Mouse (Mus musculus): ENCODE data around the gene Mettl27. TPM values are rescaled to one million over a fixed set of nuclear protein-coding genes. Genes with fewer than 3 reads are reported as not detected.

Gene Mettl27
- polyA plus RNA-seq, 1 experiment from 2014 or later, result 25.3 TPM

DNA sequence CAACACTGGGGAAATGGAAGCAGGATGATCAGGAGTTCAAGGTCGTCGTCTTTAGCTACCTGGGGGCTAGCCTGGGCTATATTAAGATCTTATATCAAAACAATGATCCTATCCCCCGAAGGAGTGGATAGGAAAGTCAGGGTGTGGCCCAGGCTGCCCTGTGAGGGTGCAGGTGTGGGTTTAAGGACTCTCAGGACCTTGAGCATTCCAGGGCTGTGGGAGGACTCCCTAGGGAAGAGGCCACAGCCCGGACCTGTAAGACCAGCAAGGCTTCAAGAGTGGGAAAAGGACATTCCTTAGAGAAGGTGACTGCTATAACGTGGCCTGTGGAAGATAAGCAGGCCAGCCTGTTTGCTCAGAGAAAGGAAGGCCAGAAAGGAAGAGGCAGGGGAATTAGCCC, 12.0 kb downstream of the Mettl27 start:
- H3K4me3 ChIP-seq (ENCODE audit: low read depth, low read length), result no peak overlapping the region
- no peaks in the 10 kb centered on the region for H3K9me3 ChIP-seq (replicated peaks; ENCODE audit: control insufficient read depth, low read length)
- no peaks in the 10 kb centered on the region for H3K36me3 ChIP-seq (ENCODE audit: control insufficient read depth, insufficient read depth)
- H3K4me1 ChIP-seq (ENCODE audit: control insufficient read depth, low read depth, low read length), result peaks cover 3% of the 10 kb centered on the region
- H3K27me3 ChIP-seq (ENCODE audit: control insufficient read depth, insufficient read depth, low read depth, low read length), result no peaks in the 10 kb centered on the region; the same call in 1 of the 2 replicates
- no peak for ATAC-seq (ENCODE audit: low read depth)
- no peak overlapping the region for H3K9ac ChIP-seq (ENCODE audit: low read depth, low read length)
- no peak overlapping the region for H3K4me2 ChIP-seq (ENCODE audit: low read depth, low read length)
- WGBS (ENCODE audit: insufficient replicate concordance), result 37% methylated on average over 5 of the region's 5 CpGs
- no peak overlapping the region for H3K27ac ChIP-seq (ENCODE audit: low read length)

DNA sequence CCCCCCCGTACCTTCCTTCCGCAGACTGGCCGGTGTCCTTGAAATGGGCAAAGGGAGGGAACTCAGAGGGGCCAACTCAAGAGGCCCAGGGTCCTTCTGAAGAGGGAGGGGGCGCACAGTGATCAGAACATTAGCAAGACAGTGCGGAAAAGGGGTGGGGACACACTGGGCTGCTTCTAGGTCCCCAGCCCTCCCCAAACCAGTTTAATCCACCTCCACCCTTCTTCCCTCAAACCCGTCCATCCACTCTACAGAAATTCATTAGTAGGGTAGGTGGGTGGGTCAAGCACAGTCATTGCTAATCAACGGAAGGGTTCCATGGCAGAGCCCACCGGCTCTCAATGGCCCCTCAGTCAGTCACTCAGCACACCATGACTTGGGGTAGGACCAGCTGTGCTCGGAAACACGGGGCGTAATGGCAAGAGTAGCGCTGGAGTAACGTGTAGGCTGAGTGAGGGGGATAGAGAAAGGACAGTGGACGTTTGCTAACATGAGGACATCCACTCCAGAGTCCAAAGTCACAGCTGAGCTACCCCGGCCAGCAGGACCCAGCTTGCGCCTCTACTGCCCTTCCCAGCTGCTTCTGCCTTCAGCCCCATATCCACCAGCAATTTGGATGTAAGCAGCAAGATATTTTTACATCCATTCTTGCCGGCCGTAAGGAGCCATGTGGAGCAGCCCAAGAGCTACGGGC, 13.2 kb downstream of the Mettl27 start:
- Histone ChIP-seq H3K4me2 (ENCODE audit: low read depth, low read length) (no peak overlapping the region), H3K4me3 (ENCODE audit: low read depth, low read length) (no peak overlapping the region), H3K9me3 (replicated peaks; ENCODE audit: control insufficient read depth, low read length) (no peaks in the 10 kb centered on the region), H3K27ac (ENCODE audit: low read length) (no peak overlapping the region), H3K36me3 (ENCODE audit: control insufficient read depth, insufficient read depth) (no peaks in the 10 kb centered on the region), H3K27me3 (ENCODE audit: control insufficient read depth, insufficient read depth, low read depth, low read length) (no peaks in the 10 kb centered on the region; the same call in 1 of the 2 replicates), H3K9ac (ENCODE audit: low read depth, low read length) (no peak overlapping the region), H3K4me1 (ENCODE audit: control insufficient read depth, low read depth, low read length) (peaks cover 3% of the 10 kb centered on the region)
- WGBS (ENCODE audit: insufficient replicate concordance), result 58% methylated on average over 17 of the region's 19 CpGs
- peak; percentile 70 for ATAC-seq (ENCODE audit: low read depth)

DNA sequence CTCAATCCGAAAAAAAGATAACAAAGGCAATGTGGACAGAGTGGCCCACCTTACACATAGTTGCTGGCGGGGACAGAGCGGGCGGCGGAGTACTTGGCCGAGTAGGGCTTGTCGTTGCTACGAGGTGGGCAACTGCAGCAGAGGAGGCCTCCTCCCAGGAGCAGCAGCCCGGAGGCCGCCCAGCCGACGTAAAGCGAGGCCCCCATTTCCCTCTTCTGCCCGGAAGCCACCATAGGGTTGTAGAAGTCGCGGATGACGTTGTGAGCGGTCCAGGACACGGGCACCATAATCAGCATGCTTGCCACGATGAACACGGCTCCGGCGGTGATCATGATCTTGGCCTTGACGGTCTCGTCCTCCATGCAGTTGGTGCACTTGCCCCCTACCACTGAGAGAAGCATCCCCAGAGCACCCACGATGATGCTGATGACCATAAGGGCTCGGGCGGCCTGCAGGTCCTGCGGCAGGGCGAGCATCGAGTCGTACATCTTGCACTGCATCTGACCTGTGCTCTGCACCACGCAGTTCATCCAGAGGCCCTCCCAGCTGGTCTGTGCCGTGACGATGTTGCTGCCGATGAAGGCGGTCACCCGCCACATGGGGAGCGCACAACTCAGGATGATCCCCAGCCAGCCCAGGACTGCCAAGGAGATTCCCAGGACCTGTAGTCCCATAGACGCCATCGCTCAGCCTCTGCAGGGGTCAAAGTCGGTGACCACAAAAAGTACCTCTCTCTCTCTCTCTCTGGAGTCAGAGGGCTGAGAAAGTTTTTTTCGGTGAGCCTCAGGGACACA, 14.1 kb downstream of the Mettl27 start:
- peaks cover 7% of the 10 kb centered on the region for H3K4me1 ChIP-seq (ENCODE audit: control insufficient read depth, low read depth, low read length)

DNA sequence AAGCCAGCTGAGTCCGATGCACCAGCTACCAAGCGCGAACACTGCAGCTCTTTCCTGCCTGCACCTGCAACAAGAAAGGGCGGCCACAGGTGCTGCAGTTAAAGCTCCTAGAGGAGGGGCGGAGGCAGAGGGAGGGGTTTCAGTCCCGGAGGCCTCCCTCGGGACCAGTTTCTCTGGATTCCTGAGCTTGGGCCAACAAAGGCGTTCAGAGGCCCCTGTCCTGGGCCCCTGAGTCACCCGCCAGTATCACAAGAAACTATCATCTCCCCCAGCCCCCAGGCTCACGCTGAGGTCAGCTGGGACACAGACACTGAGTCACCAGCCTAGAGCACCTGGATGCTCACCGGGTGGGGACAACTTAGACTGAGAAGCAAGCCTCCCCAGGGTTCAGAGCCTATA, 14.7 kb downstream of the Mettl27 start, which contains the start of gene Cldn4:
Cldn4 (minus strand) TSS at position 78 of the 399 bp plus-strand sequence.
- Histone ChIP-seq H3K27me3 (ENCODE audit: control insufficient read depth, insufficient read depth, low read depth, low read length) (no peaks in the 10 kb centered on the region; the same call in 1 of the 2 replicates), H3K4me1 (ENCODE audit: control insufficient read depth, low read depth, low read length) (peaks cover 10% of the 10 kb centered on the region), H3K27ac (ENCODE audit: low read length) (no peak within 1 kb of the TSS), H3K9me3 (replicated peaks; ENCODE audit: control insufficient read depth, low read length) (no peaks in the 10 kb centered on the region), H3K36me3 (ENCODE audit: control insufficient read depth, insufficient read depth) (no peaks in the 10 kb centered on the region), H3K4me2 (ENCODE audit: low read depth, low read length) (no peak within 1 kb of the TSS), H3K4me3 (ENCODE audit: low read depth, low read length) (no peak within 1 kb of the TSS), H3K9ac (ENCODE audit: low read depth, low read length) (no peak within 1 kb of the TSS)
- 54% methylated on average over 11 of the region's 11 CpGs for WGBS (ENCODE audit: insufficient replicate concordance)
- no peak for ATAC-seq (ENCODE audit: low read depth)

More for the DNA sequence above, 14.1 kb downstream of the Mettl27 start:
- no peaks in the 10 kb centered on the region; the same call in 1 of the 2 replicates for H3K27me3 ChIP-seq (ENCODE audit: control insufficient read depth, insufficient read depth, low read depth, low read length)
- no peaks in the 10 kb centered on the region for H3K36me3 ChIP-seq (ENCODE audit: control insufficient read depth, insufficient read depth)
- no peak overlapping the region for H3K27ac ChIP-seq (ENCODE audit: low read length)
- H3K9ac ChIP-seq (ENCODE audit: low read depth, low read length), result no peak overlapping the region
- H3K4me2 ChIP-seq (ENCODE audit: low read depth, low read length), result no peak overlapping the region
- H3K9me3 ChIP-seq (replicated peaks; ENCODE audit: control insufficient read depth, low read length), result no peaks in the 10 kb centered on the region
- H3K4me3 ChIP-seq (ENCODE audit: low read depth, low read length), result no peak overlapping the region
- ATAC-seq (ENCODE audit: low read depth), result no peak
- 47% methylated on average over 43 of the region's 43 CpGs for WGBS (ENCODE audit: insufficient replicate concordance)

DNA sequence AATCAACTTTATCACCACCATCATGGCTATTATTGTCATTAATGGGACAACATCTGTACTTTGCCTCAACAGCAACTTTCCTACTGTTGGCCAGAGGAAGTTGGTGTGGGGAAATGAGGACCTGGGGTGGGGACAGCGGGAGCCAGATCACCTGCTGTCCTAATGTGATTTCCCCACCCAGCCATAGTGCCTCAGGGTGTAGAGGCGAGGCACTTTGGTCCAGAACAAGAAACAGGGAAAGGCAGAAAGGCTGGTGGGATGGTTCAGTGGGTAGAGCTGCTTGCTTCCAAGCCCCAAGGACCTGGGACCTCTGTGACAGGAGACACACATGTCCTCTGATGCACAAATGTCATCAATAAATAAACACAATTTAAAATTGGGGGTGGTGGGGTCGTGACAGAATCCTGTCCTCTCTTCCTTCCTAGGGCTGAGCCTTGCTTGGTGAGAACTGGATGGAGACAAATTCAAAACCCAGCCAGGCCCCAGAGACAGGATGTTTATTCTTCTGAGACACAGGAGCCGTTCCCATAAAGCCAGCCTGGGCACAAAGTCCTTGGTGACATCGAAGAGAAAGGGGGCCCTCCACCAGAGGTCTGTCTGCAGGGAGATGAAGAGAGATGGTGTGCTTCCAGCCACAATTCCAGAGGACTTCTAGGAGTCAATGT, 15.4 kb downstream of the Mettl27 start:
- H3K36me3 ChIP-seq (ENCODE audit: control insufficient read depth, insufficient read depth), result no peaks in the 10 kb centered on the region
- no peak overlapping the region for H3K4me3 ChIP-seq (ENCODE audit: low read depth, low read length)
- 39% methylated on average over 5 of the region's 5 CpGs for WGBS (ENCODE audit: insufficient replicate concordance)
- H3K27ac ChIP-seq (ENCODE audit: low read length), result no peak overlapping the region
- peaks cover 7% of the 10 kb centered on the region for H3K4me1 ChIP-seq (ENCODE audit: control insufficient read depth, low read depth, low read length)
- ATAC-seq (ENCODE audit: low read depth), result no peak
- H3K9me3 ChIP-seq (replicated peaks; ENCODE audit: control insufficient read depth, low read length), result no peaks in the 10 kb centered on the region
- no peaks in the 10 kb centered on the region; the same call in 1 of the 2 replicates for H3K27me3 ChIP-seq (ENCODE audit: control insufficient read depth, insufficient read depth, low read depth, low read length)
- H3K4me2 ChIP-seq (ENCODE audit: low read depth, low read length), result no peak overlapping the region
- no peak overlapping the region for H3K9ac ChIP-seq (ENCODE audit: low read depth, low read length)

DNA sequence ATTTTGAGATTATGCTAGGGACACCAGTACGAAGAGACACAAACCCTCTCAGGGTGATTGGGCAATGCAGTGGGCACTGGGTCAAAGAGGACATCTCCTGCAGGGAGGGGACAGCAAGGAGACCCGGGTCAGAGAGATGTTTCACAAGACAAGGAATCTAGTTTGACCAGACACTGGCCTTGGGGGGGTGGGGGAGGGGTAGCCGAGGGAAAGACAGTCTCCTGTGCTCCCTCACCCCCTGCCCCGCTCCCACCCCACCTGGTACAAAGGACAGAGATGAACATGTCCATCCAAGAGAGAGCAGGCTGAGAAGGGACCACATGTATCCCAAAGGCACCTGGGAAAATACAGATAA, 15.9 kb downstream of the Mettl27 start:
- no peaks in the 10 kb centered on the region for H3K36me3 ChIP-seq (ENCODE audit: control insufficient read depth, insufficient read depth)
- no peak overlapping the region for H3K4me3 ChIP-seq (ENCODE audit: low read depth, low read length)
- WGBS (ENCODE audit: insufficient replicate concordance), result 39% methylated on average over 4 of the region's 4 CpGs
- H3K27ac ChIP-seq (ENCODE audit: low read length), result no peak overlapping the region
- H3K9ac ChIP-seq (ENCODE audit: low read depth, low read length), result no peak overlapping the region
- no peak overlapping the region for H3K4me2 ChIP-seq (ENCODE audit: low read depth, low read length)
- no peak for ATAC-seq (ENCODE audit: low read depth)
- H3K9me3 ChIP-seq (replicated peaks; ENCODE audit: control insufficient read depth, low read length), result no peaks in the 10 kb centered on the region
- no peaks in the 10 kb centered on the region; the same call in 1 of the 2 replicates for H3K27me3 ChIP-seq (ENCODE audit: control insufficient read depth, insufficient read depth, low read depth, low read length)
- H3K4me1 ChIP-seq (ENCODE audit: control insufficient read depth, low read depth, low read length), result peaks cover 7% of the 10 kb centered on the region

DNA sequence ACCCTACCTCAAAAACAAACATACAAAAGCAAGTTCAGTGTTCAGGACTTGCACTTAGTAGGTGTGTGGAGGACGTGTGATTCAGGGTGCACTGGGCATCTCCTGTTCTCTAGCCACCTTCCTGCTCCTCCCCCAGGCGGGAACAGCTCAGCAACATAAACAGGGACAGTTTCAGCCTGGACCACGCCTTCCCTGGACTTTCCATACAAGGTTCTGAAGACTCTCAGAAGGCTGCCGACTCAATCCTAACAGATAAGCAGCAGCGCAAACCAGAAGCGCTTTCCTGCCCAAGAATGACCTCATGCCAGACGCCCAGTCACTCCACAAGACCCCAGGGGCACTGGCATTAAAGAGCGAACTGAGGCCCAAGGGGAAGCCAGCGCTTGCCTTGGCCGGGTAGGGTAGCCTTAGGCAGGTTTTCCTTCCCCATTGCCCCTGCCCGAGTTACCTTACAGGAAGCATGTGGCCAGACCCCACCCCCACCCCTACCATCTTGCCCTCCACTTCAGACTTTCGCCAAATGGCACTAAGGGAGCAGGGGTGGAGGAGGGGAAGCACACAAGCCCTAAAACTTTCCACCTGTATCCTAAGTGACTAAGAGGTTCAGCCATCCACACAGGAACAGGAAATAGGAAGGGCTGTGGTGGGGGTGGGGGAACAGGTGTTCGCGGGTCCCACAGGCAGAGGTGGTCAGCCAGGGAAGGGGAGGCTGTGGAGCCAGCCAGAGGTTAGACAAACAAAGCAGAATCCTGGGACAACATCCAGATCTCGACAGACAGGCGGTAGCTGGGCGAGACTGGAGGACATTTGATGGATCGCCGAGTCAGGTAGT, 19.1 kb downstream of the Mettl27 start:
- 0 out of 2 replicates have a peak, but pooled peaks have one; percentile 41 for ATAC-seq (ENCODE audit: low read depth)
- H3K4me1 ChIP-seq (ENCODE audit: control insufficient read depth, low read depth, low read length), result peaks cover 7% of the 10 kb centered on the region
- no peaks in the 10 kb centered on the region for H3K36me3 ChIP-seq (ENCODE audit: control insufficient read depth, insufficient read depth)
- H3K27me3 ChIP-seq (ENCODE audit: control insufficient read depth, insufficient read depth, low read depth, low read length), result no peaks in the 10 kb centered on the region; the same call in 1 of the 2 replicates
- H3K9ac ChIP-seq (ENCODE audit: low read depth, low read length), result no peak overlapping the region
- 11% methylated on average over 19 of the region's 19 CpGs for WGBS (ENCODE audit: insufficient replicate concordance)
- H3K9me3 ChIP-seq (replicated peaks; ENCODE audit: control insufficient read depth, low read length), result no peaks in the 10 kb centered on the region
- H3K27ac ChIP-seq (ENCODE audit: low read length), result no peak overlapping the region
- H3K4me3 ChIP-seq (ENCODE audit: low read depth, low read length), result no peak overlapping the region
- H3K4me2 ChIP-seq (ENCODE audit: low read depth, low read length), result no peak overlapping the region

DNA sequence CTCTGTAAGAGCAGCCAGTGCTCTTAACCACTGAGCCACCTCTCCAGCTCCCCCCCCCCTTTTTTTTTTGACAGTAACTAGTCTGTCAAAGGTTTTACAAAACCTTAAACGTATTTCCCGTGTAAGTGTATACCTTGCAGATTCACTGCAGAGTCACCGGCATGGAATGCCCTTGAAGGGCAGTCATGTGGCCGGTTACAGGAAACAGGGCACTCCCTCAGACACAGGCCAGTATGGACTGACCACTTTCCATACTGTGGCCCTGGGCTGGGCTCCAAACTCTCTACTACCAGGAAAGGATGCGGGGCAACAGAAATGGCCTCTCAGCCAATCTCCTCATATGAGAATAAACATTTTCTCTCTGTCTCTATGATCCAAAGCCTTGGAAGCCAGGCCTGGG, 23.3 kb downstream of the Mettl27 start:
- H3K36me3 ChIP-seq (ENCODE audit: control insufficient read depth, insufficient read depth), result no peaks in the 10 kb centered on the region

More for the DNA sequence above, 23.3 kb downstream of the Mettl27 start:
- no peak overlapping the region for H3K9ac ChIP-seq (ENCODE audit: low read depth, low read length)
- H3K27ac ChIP-seq (ENCODE audit: low read length), result no peak overlapping the region
- no peaks in the 10 kb centered on the region for H3K9me3 ChIP-seq (replicated peaks; ENCODE audit: control insufficient read depth, low read length)
- H3K4me2 ChIP-seq (ENCODE audit: low read depth, low read length), result no peak overlapping the region
- H3K27me3 ChIP-seq (ENCODE audit: control insufficient read depth, insufficient read depth, low read depth, low read length), result no peaks in the 10 kb centered on the region; the same call in 1 of the 2 replicates
- 59% methylated on average over 5 of the region's 5 CpGs for WGBS (ENCODE audit: insufficient replicate concordance)
- ATAC-seq (ENCODE audit: low read depth), result no peak
- peaks cover 11% of the 10 kb centered on the region for H3K4me1 ChIP-seq (ENCODE audit: control insufficient read depth, low read depth, low read length)
- no peak overlapping the region for H3K4me3 ChIP-seq (ENCODE audit: low read depth, low read length)

Measured in liver, embryonic 16.5 days (tissue).